Mouse (Mus musculus): ENCODE results near the gene Olfr544.

GRCm38 (mm10) chr7:102517051-102517335, 28.9 kb upstream of the Olfr544 start:
- TF ChIP-seq CTCF (conservative IDR thresholded peaks at IDR 0.05; ENCODE audit: low read length) = no peak
- no peak for TF ChIP-seq POU5F1 (IDR thresholded peaks at IDR 0.05; ENCODE audit: borderline replicate concordance, low read length)

Measured in E14TG2a.4 (cell line).